Mouse (Mus musculus) midbrain, embryonic 13.5 days (tissue): Measurements from ENCODE around the gene Ndufs1. TPM values are rescaled to one million over a fixed set of nuclear protein-coding genes. Genes with fewer than 3 reads are reported as not detected.
A peak's percentile ranks its signal among the peaks of the same experiment; 100 is the strongest.

Source experiments
- ATAC-seq: fragments of 200-750 bp; cut with Nextera tagmentation; 2 replicates; pipeline ENCODE4 v1.8.0; 2017; ENCODE audit warnings: mild to moderate bottlenecking, moderate TSS enrichment, moderate library complexity
- H3K27ac ChIP-seq: fragments of 300-500 bp; sonication (generic); 2 replicates; pipeline ENCODE4 v1.5.1; 2015; ENCODE audit warnings: inconsistent platforms, mild to moderate bottlenecking, moderate library complexity
- H3K27me3 ChIP-seq: fragments of 300-500 bp; sonication (generic); 2 replicates; pipeline ENCODE4 v1.6.1; 2015; ENCODE audit warnings: mild to moderate bottlenecking, inconsistent platforms
- H3K36me3 ChIP-seq: fragments of 300-500 bp; sonication (generic); 2 replicates; pipeline ENCODE4 v1.6.1; 2015; ENCODE audit warnings: mild to moderate bottlenecking, inconsistent platforms
- H3K4me1 ChIP-seq: fragments of 300-500 bp; sonication (generic); replicated peaks from 2 replicates; pipeline ENCODE4 v1.6.1; 2015; ENCODE audit warnings: inconsistent platforms
- H3K4me2 ChIP-seq: fragments of 300-500 bp; sonication (generic); replicated peaks from 2 replicates; pipeline ENCODE4 v1.6.1; 2015; ENCODE audit warnings: moderate library complexity, mild to moderate bottlenecking, inconsistent platforms
- H3K4me3 ChIP-seq: fragments of 300-500 bp; sonication (generic); replicated peaks from 2 replicates; pipeline ENCODE4 v1.5.1; 2015; ENCODE audit warnings: mild to moderate bottlenecking, inconsistent platforms
- H3K9ac ChIP-seq: fragments of 300-500 bp; sonication (generic); replicated peaks from 2 replicates; pipeline ENCODE4 v1.6.1; 2015; ENCODE audit warnings: mild to moderate bottlenecking, inconsistent platforms
- H3K9me3 ChIP-seq: fragments of 300-500 bp; sonication (generic); 2 replicates; pipeline ENCODE4 v1.6.1; 2016; ENCODE audit warnings: mild to moderate bottlenecking, inconsistent platforms
- WGBS: fragments of 180-500 bp; shearing (Covaris S2); methylation state at CpG from one replicate; pipeline ENCODE4 v1.1.7; 2015; 5-methylcytosine and 5-hydroxymethylcytosine counted together
- polyA plus RNA-seq: library from polyadenylated mRNA; unstranded; fragments of >200 nt; fragmentation: Nextera tagmentation; extraction: Ambion mirVana; gene quantifications from 2 replicates; pipeline ENCODE4 v1.2.1, GENCODE M21; 2015

The Ndufs1 gene
- polyA plus RNA-seq, 1 experiment from 2014 or later: 134 TPM

GRCm38 (mm10) chr1:63113274-63114135, 63.1 kb downstream of the Ndufs1 start:
- Histone ChIP-seq H3K27me3 (no peaks in the 10 kb centered on the region), H3K9ac (peak overlapping the region; percentile 99), H3K4me2 (peak overlapping the region; percentile 86), H3K27ac (peak overlapping the region; percentile 98), H3K36me3 (0 out of 2 replicates have a peak, but pooled peaks cover 6% of the 10 kb centered on the region), H3K4me1 (peaks cover 49% of the 10 kb centered on the region), H3K4me3 (peak overlapping the region; percentile 95), H3K9me3 (no peaks in the 10 kb centered on the region)
- ATAC-seq: peak; percentile 57
- WGBS: 2% methylated on average over 55 of the region's 92 CpGs

GRCm38 (mm10) chr1:63112865-63113261, 63.8 kb downstream of the Ndufs1 start:
- Histone ChIP-seq H3K27me3 (no peaks in the 10 kb centered on the region), H3K9ac (peak overlapping the region; percentile 99), H3K4me2 (peak overlapping the region; percentile 86), H3K27ac (peak overlapping the region; percentile 98), H3K9me3 (no peaks in the 10 kb centered on the region), H3K36me3 (no peaks in the 10 kb centered on the region), H3K4me3 (peak overlapping the region; percentile 95), H3K4me1 (peaks cover 49% of the 10 kb centered on the region)
- WGBS: 7% methylated on average over 11 of the region's 11 CpGs
- peak; percentile 25; the same call in 1 of the 2 replicates for ATAC-seq

- H3K9me3 ChIP-seq: no peaks in the 10 kb centered on the region
- no peaks in the 10 kb centered on the region for H3K36me3 ChIP-seq
- no peak for ATAC-seq
- H3K9ac ChIP-seq: peak overlapping the region; percentile 99
- peak overlapping the region; percentile 95 for H3K4me3 ChIP-seq
- peak overlapping the region; percentile 86 for H3K4me2 ChIP-seq
- H3K4me1 ChIP-seq: peaks cover 49% of the 10 kb centered on the region
- no peaks in the 10 kb centered on the region for H3K27me3 ChIP-seq
- 33% methylated on average over 8 of the region's 8 CpGs for WGBS
- H3K27ac ChIP-seq: peak overlapping the region; percentile 98; the same call in 1 of the 2 replicates
Observed at GRCm38 (mm10) chr1:63112151-63112864, 64.3 kb downstream of the Ndufs1 start.

DNA sequence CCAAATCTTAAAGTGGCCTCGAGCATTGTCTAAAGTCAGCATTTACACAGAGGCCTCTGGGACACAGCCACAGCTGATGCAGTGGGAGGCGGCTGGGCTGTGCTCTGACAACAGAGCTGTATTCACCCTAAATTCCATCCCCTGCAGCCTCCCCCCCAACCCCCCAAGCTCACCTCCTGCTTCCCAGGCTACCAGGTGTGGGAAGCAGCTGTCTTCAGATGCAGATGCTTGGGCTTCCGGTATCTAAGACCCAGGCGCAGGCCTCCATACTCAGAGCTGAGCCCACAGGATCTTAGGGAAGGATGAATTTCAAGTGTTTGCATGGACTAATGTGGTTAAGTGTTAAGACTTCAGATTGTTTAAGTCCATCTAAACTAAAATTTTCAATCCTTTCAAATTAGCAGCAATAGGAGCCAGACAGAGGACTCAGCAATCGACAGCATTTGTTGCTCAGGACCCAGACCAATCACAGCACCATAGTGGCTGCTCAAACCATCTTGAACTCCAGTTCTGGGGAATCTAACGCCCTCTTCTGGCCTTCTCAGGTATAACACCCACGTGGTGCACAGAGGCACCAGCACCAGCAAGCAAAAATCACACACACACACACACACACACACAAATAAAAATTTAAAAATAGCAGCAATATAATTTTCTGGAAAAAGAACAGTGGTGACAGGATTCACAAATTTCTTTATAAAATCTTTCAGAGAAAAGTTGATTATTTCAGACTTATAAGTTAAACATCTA, 65.9 kb downstream of the Ndufs1 start:
- H3K36me3 ChIP-seq: no peaks in the 10 kb centered on the region
- H3K27ac ChIP-seq: peak overlapping the region; percentile 52
- WGBS: 46% methylated on average over 7 of the region's 7 CpGs
- 0 out of 2 replicates have a peak overlapping the region, but pooled peaks have one; percentile 1 for H3K4me2 ChIP-seq
- H3K9me3 ChIP-seq: no peaks in the 10 kb centered on the region
- no peaks in the 10 kb centered on the region for H3K27me3 ChIP-seq
- no peak overlapping the region for H3K4me3 ChIP-seq
- H3K9ac ChIP-seq: peak overlapping the region; percentile 46; the same call in 1 of the 2 replicates
- peaks cover 34% of the 10 kb centered on the region for H3K4me1 ChIP-seq
- no peak for ATAC-seq

- Histone ChIP-seq H3K4me1 (peaks cover 23% of the 10 kb centered on the region), H3K27me3 (no peaks in the 10 kb centered on the region), H3K9me3 (no peaks in the 10 kb centered on the region), H3K9ac (no peak overlapping the region), H3K4me3 (no peak overlapping the region), H3K27ac (no peak overlapping the region), H3K36me3 (peaks cover 18% of the 10 kb centered on the region), H3K4me2 (no peak overlapping the region)
- 83% methylated on average over 6 of the region's 6 CpGs for WGBS
- no peak for ATAC-seq
Observed at GRCm38 (mm10) chr1:63107614-63108327, 68.9 kb downstream of the Ndufs1 start.

GRCm38 (mm10) chr1:63102758-63103451, 73.7 kb downstream of the Ndufs1 start:
- ATAC-seq: no peak
- Histone ChIP-seq H3K27me3 (no peaks in the 10 kb centered on the region), H3K36me3 (peaks cover 57% of the 10 kb centered on the region)

GRCm38 (mm10) chr1:63100196-63100595, 76.4 kb downstream of the Ndufs1 start:
- Histone ChIP-seq H3K4me1 (no peaks in the 10 kb centered on the region), H3K27me3 (no peaks in the 10 kb centered on the region), H3K4me3 (no peak overlapping the region), H3K9me3 (no peaks in the 10 kb centered on the region), H3K9ac (no peak overlapping the region), H3K4me2 (no peak overlapping the region), H3K27ac (no peak overlapping the region), H3K36me3 (peaks cover 76% of the 10 kb centered on the region)
- WGBS: 94% methylated on average over 8 of the region's 8 CpGs
- ATAC-seq: no peak

More at GRCm38 (mm10) chr1:63102758-63103451, 73.7 kb downstream of the Ndufs1 start:
- Histone ChIP-seq H3K27ac (no peak overlapping the region), H3K4me1 (no peaks in the 10 kb centered on the region), H3K4me2 (no peak overlapping the region), H3K9ac (no peak overlapping the region), H3K4me3 (no peak overlapping the region), H3K9me3 (no peaks in the 10 kb centered on the region)
- 94% methylated on average over 12 of the region's 12 CpGs for WGBS

GRCm38 (mm10) chr1:63098831-63099230, 77.8 kb downstream of the Ndufs1 start:
- Histone ChIP-seq H3K27me3 (no peaks in the 10 kb centered on the region), H3K27ac (no peak overlapping the region), H3K9me3 (no peaks in the 10 kb centered on the region), H3K36me3 (peaks cover 71% of the 10 kb centered on the region), H3K9ac (no peak overlapping the region), H3K4me3 (no peak overlapping the region), H3K4me2 (no peak overlapping the region), H3K4me1 (no peaks in the 10 kb centered on the region)
- no peak for ATAC-seq
- 84% methylated on average over 4 of the region's 4 CpGs for WGBS

DNA sequence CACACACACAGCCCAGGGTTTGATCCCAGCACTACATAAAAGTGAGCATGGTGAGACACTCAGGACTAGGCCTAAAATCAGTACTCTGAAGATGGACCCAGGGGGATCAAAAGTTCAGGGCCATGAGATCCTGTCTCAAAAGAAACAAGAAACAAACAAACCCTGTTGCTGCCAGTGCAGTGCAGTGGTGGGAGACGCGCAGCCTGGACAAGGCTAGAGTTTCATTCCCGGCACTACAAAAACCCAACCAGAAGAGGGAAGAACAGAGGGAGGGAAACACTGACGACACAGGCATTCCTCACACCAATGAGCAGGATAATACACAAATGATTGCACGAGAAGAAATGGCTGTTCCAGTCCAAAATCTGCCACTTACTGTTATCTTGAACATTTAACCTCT, 80.6 kb downstream of the Ndufs1 start:
- H3K36me3 ChIP-seq: peaks cover 73% of the 10 kb centered on the region
- H3K27me3 ChIP-seq: no peaks in the 10 kb centered on the region

More for the DNA sequence above, 80.6 kb downstream of the Ndufs1 start:
- ATAC-seq: no peak
- Histone ChIP-seq H3K9me3 (no peaks in the 10 kb centered on the region), H3K4me1 (no peaks in the 10 kb centered on the region), H3K4me3 (no peak overlapping the region), H3K9ac (no peak overlapping the region), H3K4me2 (no peak overlapping the region), H3K27ac (peak overlapping the region; percentile 25; the same call in 1 of the 2 replicates)
- WGBS: 92% methylated on average over 5 of the region's 5 CpGs
